Mouse (Mus musculus) thymus, postnatal 14 days (tissue): ENCODE measurements at regions not wholly inside any gene's neighbourhood (a gene's known extent, or its start where the extent isn't known, plus 50 kb on each side); places are given as distances from the start of the nearest gene placed in this dataset.

Experiments
- DNase-seq: peaks from one replicate; pipeline ENCODE4 v3.0.0; 2021

DNA sequence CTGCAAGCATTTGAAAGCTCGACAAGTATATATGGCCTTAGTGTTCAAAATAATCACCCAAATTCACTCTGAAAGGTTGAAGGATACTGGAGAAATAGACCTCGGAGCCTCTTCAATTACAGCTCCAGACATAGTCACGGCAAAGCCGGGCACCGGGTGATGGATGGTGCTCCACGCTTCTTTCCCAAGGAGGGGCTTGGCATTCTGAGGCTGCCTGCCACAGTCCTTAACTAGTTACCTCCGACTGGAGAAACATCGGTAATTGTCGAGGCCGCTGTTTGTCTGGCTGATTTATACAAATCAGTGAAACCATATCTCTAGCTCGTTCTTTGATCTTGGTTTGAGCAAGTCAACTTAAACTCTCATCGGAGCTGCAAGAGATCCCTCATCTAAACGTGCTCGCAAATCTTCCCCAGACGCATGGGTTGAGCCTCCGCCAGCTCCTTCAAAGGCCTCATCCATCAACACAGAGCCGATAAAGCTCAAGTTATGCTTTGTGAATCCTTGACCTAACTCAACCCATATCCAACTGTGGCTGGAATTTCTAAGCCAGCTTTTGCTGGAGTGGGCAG, 145.4 kb upstream of the Stx16 start:
- DNase-seq: no peak

DNA sequence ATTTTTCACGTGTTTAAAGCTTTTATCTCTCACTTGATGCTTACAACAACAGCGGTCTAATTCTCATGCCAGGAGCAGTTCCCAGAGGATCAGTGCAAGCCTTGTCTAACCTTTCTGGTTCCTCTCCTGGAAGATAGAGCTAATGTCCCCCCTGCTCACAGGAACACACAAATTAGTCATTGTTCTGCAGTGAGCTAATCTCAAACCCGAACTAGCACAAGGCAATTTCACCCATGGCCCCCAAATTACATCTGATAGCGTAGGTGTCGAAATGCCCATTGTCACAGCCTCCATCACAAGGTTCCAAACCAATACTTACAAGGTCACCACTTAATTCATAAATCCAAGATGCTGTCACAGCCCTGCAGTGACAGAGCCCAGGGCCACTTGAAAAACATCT, 140.4 kb upstream of the Stx16 start:
- DNase-seq: no peak

DNA sequence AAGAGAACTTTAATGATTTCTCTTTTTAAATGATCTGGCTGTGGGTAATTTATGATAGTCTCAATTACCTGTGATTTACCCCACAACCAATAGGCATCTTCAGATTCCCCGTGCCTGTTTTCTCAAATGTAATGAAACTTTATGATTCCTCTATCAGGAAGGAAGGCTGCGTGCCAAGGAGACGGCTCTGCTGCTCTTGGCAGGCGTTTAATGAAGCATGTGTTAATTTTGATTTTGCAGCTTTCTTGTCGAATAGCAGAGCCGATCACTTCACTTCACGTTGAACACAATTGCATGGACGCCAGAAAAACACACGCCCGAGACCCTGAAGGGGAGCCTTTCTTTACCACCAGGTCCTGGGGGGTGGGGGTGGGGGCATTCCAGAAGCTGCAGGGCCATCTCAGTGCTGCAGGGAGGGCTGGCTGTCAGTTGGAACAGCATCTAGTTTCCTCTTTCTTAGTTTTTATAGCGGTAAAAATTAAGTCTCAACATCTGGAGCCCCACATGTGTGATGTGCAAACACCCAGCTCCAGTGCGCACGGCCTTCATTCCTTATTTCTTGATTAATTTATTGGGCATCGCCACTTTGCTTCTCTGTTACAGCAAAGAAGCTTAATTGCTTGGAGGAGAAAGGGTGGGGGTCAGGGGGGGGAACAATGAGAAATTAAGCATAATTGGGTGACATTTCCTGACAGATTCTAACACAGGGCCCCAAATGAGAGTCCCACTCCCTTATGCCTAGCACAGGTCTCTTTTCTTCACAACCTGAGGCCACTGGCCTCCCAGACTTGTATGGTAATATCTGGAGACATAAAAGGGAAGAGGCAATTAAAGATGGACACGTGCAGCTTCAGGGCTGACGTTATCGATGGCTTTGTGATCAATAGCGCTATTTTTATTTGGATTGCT, 138.3 kb upstream of the Stx16 start:
- DNase-seq: no peak

DNA sequence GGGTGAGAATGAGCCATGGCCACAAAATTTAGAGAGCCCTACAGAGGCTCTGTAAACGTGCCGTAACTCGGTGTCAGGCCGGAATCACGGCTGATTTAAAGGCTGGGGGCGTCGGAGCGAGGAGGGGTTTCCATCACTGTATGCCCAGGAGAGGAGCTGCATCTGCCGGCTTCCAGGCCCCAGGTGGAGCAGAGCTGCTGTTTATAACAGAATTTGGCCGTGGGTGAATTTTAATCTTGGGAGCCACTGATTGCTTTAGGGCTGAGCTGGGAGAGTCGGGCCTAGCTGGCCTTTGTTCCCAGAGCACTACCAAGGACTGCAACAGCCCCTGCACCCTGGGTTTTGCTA, 137.7 kb upstream of the Stx16 start:
- no peak for DNase-seq

DNA sequence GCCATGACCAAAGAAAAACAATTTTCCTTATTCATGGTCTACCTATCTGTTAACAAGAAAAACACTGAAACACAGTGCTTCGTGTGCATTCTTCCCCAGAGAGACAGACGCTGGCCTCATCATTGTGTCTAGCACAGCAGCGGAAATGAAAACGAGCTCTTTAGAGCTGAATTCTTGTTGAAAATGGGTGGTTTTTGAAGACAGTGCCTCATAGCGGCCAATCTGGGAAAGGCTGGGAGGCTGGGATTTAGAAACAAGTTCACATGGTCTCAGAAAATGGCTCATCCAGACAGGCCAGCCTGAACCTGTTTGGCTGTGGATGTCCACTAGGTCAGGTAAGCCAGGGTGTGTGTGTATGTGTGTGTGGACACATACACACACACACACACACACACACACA, 130.7 kb upstream of the Stx16 start:
- no peak for DNase-seq

DNA sequence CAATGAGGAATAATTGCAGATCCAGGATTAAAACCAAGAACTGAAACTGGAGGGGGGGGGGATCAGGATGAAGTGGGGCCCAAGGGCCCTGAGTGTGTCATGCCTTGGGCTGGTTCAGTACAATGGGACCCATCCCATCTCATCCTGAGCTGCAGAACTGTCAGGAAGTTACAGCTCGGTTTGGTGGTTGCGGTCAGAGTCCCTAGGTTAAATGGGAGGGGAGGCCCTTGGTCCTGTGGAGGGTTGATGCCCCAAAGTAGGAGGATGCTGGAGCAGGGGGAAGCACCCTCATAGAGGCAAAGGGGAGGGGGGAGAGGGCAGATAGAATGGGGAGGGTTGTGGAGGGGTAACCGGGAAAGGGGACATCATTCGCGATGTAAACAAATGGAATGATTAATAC, 127.5 kb upstream of the Stx16 start:
- no peak for DNase-seq

DNA sequence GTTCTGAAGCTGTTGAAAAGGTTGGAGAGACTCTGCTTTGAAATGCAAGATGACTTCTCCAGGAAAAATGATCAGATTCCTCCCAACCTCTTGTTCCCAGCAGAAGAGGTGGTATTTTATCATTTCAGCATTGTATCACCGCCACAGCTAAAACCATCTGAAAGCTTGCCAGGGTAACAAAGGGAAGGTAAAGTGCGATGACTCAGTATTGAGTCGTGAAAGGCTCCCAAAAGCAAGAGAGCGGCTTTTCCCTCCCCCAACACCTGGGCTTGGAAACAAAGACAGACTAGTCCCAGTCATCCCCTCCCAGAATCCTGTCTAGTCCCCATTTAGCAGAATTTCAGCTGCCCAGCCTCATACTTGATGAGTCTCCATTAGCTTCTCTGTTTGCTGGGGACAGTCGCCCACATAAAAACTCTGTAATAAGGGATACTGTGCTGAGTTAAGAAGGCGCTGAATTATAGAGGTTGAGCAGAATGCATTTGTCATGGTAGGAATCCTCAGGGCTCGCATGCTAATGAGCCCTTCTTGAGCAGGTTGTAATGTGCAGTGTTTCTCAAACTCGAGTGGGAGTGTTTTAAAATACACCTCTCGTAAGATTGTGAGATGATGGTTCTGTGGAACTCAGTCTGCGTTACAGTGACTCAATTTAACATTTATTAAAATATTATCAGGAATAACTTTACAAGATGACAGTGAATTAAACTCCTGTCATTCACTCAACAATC, 125.8 kb upstream of the Stx16 start:
- DNase-seq: no peak

DNA sequence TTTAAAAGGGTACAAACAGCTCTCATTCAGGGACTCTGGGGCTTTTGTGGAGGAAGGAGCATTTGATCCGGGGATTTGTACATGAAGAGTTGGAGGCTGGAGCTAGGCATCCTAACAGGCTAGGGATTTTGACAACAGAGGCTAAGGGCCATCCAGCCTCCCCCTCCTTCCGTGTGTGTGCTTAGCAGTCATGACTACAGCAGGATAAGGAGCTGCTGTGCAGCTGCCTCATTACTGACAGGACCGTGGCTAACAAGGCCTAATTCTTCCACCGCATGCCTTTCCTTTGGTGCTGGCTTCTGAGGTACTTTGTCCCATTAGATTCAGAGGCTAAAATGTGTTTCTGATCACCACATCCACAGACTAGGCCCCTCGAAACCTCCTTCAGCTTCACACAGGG, 110.0 kb upstream of the Stx16 start:
- no peak for DNase-seq

DNA sequence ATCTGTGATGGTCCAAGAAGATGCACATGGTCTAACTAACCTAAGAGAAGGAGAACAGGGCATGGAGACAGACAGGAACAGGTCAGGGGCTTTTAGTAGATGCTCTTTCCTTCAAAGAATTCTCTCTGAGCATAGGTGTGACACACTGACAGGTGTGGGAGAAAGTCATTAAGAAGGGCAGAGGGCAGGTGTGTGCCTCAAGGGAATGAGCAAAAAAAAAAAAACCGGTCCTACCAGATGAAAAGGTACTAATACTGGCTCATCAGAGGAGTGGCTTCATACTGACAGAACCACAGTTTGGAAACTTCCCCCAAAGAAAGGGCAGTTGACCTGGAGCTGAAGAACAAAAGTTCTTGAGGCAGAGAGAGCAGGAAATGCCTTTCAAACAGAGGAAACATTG, 105.3 kb upstream of the Stx16 start:
- no peak for DNase-seq

DNA sequence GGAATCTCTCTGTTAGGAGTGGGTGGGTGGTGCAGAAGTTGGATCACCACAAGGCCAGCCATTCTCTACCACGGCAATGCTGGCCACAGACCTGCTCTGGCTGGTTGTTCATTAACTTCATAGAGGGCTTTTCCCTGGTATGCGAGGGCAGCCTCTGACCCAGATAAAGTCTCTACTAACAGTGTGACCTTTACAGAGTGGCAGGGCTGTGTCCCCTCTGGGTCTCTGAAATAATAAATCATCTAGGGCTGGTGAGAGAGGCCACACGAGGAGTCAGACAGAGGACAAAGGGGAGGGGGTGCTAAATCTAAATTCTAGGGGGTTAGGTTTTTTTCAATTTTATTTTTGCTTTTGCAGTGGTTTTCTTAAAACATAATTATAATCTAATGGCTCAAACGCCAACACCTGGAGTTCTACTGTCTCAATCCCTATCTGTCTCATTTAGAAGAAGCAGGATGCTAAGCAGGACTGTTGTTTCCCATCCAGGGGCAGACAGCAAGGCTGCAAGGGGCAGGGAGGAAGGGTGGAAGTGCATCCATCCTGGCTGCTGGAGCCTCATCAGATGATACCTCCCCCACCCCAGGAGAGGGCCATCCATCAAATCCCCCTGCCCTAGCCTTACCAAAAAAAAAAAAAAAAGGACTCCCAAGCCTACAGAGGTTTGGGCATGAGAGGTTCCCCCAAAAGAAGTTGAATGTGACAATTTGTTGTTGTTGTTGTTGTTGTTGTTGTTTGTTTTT, 99.6 kb upstream of the Stx16 start:
- no peak for DNase-seq

DNA sequence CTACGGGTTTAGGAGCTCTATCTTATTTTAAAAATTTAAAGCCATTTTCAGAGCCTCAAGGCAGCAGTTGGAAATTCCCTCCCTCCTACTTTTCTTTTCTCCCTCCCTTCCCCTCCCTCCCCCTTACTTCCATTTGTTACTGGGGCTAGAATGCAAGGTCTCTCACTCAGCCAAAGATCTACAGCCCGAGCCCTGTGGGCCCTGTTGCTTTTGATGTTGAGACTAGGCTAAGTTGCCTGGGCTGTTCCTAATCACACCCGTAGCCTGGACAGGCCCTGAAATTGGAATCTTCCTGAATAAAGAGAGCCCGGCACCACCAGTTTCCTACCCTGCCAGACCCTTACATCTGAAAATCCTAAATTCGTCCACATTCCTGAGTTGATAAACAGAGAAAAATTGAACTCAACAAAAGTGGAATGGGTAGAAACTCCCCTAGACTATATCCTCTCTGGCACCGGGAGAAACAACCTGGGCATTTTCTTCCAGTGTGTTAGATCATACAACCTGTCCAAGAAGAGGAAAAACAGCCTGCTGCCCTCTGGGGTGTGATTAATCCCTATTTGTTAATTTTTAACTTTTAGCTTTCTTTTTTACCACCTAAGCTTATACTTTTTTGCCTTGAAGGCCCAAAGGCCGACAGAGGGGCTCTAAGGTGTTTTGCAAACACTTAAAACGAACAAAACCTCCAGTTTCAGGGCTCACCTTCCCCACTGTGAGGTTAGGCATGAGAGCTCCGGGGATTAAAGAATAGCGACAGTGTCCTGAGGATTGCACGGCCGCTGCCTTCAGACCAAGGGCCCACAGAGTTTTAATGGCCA, 98.7 kb upstream of the Stx16 start:
- no peak for DNase-seq

DNA sequence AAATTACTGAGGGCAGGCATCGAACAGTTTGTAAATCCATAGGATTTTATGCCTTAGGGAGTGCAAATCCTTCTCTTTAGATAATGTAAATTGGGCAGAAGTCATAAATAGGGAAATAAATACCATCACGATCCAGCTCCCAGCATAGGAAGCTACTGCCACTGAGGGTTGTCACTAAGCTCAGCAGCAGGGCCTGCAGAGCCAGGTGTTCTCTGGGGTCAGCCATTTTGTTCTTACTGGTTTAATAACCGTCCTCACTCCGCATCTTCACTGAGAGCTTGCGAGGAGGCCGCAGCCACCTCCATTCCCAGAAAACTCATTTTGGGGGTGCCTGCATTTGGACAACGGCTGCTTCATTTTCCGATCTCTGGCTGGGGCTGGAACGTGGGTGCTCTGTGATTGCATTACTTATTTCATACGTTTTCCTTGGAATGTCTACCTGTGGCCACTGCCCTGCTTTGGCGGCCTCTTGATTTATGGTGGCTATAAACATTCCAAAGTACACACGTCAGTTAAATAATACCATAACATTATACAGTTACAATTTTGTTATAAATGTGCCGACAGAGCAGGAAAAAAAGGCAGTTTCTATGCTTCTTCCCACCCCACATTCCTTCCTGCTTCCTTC, 97.9 kb upstream of the Stx16 start:
- no peak for DNase-seq

DNA sequence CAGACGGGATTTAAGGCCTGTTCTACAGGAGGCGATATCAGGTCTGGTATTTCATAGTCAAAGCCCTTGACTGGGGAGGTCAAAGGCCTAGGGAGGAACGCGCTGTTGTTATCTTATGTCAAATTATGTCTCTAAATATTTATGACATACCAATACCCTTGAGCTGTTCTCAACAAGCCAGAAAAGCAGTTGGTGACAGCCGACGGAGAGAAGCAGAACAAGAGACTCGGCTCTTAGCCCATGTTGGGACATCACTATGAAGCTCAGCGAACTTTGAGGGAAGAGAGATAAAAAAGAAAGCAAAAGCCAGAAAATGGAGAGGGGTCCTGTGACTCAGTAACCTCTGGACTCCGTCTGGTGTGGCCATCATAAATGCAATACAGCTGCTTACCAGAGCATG, 95.1 kb upstream of the Stx16 start:
- no peak for DNase-seq

DNA sequence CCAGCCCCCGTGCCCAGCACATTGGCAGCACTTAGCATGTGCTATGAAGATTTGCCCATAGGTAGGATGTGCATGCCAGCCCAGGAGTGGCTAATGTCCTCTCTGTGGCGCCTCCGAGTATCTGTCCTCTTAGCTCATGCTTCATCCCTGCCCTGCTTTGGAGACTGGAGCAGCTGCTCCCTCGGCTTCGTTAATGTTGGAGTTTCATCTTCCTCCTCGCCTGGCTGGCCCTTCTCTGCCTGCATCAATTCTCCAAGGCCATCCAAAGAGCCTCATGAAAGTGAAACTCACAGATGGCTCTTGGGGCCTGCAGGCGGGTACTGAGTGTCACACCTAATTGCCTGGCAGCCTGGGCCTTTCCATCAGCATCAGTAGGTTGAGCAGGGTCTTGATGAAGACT, 88.6 kb upstream of the Stx16 start:
- DNase-seq: no peak

DNA sequence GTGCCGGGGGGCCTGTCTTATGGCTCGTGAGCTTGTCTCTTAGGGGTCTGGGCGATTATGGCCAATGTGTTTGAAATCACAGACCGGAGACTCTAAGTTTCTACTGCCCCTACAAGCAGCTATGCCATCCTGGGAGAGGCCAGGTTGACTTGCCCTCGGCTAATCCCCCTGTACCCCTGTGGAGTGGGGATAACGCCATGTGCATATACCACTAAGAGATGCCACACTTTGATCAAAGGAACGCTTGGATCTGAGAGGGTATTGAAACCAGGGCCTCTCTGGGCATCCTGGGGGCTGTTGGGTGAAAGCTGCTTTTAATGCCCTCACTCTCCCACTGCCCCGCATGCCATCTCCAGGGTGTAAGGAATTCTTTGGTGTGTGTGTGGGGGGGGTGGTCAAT, 88.2 kb upstream of the Stx16 start:
- DNase-seq: no peak

DNA sequence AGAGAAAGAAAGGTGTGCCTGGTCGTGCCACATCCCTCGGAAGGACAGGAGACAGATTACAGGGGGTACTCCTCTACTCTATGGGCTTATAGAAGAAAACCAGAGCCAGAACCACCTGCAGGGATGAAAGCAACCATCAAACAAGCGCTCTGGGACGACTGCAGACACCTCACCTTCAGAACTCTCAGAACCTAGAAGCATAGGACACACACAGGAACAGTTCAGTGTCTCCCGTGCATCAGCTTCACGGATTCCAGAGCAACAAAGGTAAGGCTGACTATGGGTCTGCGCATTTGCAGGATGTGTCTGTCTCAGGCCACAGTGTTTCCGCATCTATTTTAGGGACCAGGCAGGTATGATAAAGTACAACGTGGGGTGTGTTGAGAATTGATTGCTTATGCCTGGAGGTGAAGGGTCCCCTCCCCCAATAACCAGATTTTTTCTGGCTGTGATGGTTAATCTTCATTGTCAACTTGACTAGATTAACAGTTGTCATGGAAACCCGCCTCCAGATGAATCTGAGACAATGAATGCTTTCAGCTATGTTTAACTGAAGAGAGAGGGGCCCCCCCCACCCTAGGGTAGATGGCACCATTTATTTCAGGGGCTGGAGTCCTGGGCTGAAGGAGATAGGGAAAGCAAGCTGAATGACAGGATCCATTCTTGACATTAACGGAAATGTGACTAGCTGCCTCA, 87.3 kb upstream of the Stx16 start:
- no peak for DNase-seq

DNA sequence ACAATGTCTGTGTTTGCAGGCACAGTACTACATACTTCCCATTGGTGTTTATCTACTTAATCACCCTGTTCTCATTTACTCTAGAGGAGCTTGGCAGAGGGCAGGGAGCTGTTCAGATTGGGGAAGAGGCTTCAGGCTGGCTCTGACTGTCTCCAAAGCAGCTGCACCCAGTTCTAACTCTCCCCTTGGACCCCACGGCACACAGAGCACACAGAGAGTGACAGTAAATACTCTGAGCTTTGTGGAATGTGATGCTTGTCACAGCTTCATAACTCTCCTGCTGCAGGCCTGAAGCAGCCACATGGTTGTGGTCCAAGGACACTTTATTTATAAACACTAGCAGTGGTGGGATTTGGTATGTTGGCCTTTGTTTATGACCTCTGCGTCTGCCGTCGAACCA, 85.4 kb upstream of the Stx16 start:
- DNase-seq: no peak

DNA sequence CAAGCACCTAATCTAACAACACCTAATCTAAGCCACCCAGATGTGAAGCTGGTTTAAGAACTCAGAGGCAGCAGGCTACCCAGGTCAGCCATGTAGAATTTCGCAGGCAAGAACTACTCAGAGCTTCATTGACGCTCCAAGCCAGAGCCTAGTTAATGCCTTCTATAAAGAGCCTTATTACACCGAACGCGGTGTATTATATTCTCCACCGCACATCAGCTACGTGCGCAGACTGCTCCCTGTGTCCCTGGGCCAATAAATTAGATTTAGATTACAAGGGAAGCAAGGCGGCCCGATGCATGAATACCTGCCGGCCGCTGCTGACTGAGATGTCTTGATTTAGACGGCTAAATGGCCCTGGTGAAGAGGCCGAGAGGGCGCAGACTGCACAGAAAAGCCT, 84.7 kb upstream of the Stx16 start:
- no peak for DNase-seq

DNA sequence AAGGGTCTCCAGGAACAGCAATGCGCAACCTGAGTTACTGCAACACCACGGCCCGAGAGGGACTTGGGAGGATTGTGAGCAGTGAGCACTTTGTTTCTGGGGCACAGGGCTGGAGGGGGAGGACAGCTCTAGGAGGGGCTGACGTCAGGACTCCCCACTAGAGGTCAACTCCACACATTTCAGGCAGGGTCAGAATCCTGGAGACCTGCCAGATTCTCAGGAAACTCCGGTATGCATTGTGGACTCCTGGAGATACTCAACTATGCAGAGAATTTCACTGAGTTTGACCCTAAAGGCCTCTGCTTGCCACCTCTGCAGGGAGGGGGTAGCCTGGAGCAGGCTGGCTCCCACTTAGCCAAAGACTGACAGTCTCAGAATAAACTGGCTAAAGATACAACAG, 84.1 kb upstream of the Stx16 start:
- DNase-seq: no peak

DNA sequence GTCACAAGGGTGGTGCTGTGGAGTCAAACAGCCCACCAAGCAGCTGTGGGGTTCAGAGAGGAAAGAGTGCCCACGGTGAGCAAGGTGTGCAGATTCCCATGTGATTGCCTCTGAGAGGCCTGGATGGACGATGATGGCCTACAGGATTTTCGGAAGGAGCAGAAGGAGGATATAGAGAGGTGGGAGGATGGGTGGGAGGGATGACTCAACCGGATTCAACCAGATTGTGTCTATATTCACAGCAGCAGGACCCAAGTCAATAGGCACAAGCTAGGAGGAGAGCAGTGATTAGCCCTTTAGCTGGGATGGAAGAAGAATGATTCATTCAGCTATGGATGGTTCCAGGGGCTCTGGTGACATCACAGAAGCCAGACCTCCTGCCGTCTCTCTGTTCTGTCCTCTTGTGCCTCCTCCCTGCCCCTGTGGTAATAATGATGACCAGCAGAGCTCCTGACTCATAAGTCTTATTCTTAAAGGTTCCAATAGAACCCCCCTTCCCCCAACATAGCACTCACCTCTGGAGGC, 82.6 kb upstream of the Stx16 start:
- no peak for DNase-seq
